Mouse (Mus musculus) kidney, postnatal 0 days (tissue): ENCODE measurements around the gene Flt3. TPM values are rescaled to one million over a fixed set of nuclear protein-coding genes. Genes with fewer than 3 reads are reported as not detected.

Source experiments
- ATAC-seq: fragments of 200-750 bp; cut with Nextera tagmentation; replicated peaks from 2 replicates; pipeline ENCODE4 v1.8.0; 2017; ENCODE audit warnings: low read depth, moderate number of reproducible peaks, moderate TSS enrichment, moderate library complexity; ENCODE audit not compliant: low FRiP score
- DNase-seq: peaks from one replicate; pipeline ENCODE4 v3.0.0-alpha.2; 2016; ENCODE audit warnings: low spot score
- H3K27ac ChIP-seq: fragments of 300-500 bp; sonication (generic); 2 replicates; pipeline ENCODE4 v1.5.1; 2014; ENCODE audit warnings: mild to moderate bottlenecking
- H3K27me3 ChIP-seq: fragments of 300-500 bp; sonication (generic); 2 replicates; pipeline ENCODE4 v1.6.1; 2014; ENCODE audit warnings: low read length, mixed read lengths; ENCODE audit not compliant: insufficient read depth
- H3K36me3 ChIP-seq: fragments of 300-500 bp; sonication (generic); 2 replicates; pipeline ENCODE4 v1.6.1; 2014; ENCODE audit warnings: low read length, mixed read lengths; ENCODE audit not compliant: insufficient read depth
- H3K4me1 ChIP-seq: fragments of 300-500 bp; sonication (generic); replicated peaks from 2 replicates; pipeline ENCODE4 v1.6.1; 2014; ENCODE audit warnings: antibody characterized with exemption, low read length, mixed read lengths; ENCODE audit not compliant: insufficient read depth
- H3K4me2 ChIP-seq: fragments of 300-500 bp; sonication (generic); 2 replicates; pipeline ENCODE4 v1.6.1; 2014; ENCODE audit warnings: mild to moderate bottlenecking, low read length, moderate library complexity, mixed read lengths
- H3K4me3 ChIP-seq: fragments of 300-500 bp; sonication (generic); replicated peaks from 2 replicates; pipeline ENCODE4 v1.5.1; 2014; ENCODE audit warnings: low read depth, low read length
- H3K9ac ChIP-seq: fragments of 300-500 bp; sonication (generic); 2 replicates; pipeline ENCODE4 v1.6.1; 2014; ENCODE audit warnings: low read depth, low read length
- H3K9me3 ChIP-seq: fragments of 300-500 bp; sonication (generic); replicated peaks from 2 replicates; pipeline ENCODE4 v1.6.1; 2016; ENCODE audit warnings: low read length, inconsistent platforms, mixed read lengths
- CTCF ChIP-seq: IDR thresholded peaks from 2 replicates; pipeline ENCODE4 v1.5.1; 2016; ENCODE audit warnings: antibody characterized with exemption, low read depth, mild to moderate bottlenecking, moderate library complexity
- WGBS: fragments of 180-500 bp; shearing (Covaris S2); extraction: QIAGEN DNeasy Blood & Tissue Kit; methylation state at CpG from one replicate; pipeline ENCODE4 v1.1.7; 2014; 5-methylcytosine and 5-hydroxymethylcytosine counted together
- polyA plus RNA-seq: library from polyadenylated mRNA; unstranded; fragments of >200 nt; fragmentation: Nextera tagmentation; extraction: Ambion mirVana; gene quantifications from 2 replicates; pipeline ENCODE4 v1.2.1, GENCODE M21; 2015

The Flt3 gene
- polyA plus RNA-seq, 1 experiment from 2014 or later: 0.08 TPM

- WGBS: 27% methylated on average over 16 of the region's 16 CpGs
- no peak overlapping the region for H3K9ac ChIP-seq
- H3K36me3 ChIP-seq: no peaks in the 10 kb centered on the region
- H3K27me3 ChIP-seq: no peaks in the 10 kb centered on the region
- 0 out of 2 replicates have a peak overlapping the region, but pooled peaks have one; percentile 13 for H3K4me2 ChIP-seq
- peak; percentile 11 for DNase-seq
- no peaks in the 10 kb centered on the region for H3K4me1 ChIP-seq
- no peaks in the 10 kb centered on the region for H3K9me3 ChIP-seq
- H3K27ac ChIP-seq: no peak overlapping the region
- ATAC-seq: no peak
- H3K4me3 ChIP-seq: no peak overlapping the region
- no peak for TF ChIP-seq CTCF
These were observed 34.1 kb downstream of the Flt3 start for GRCm38 (mm10) chr5:147365995-147366765.

- Histone ChIP-seq H3K4me1 (no peaks in the 10 kb centered on the region), H3K4me2 (no peak overlapping the region), H3K27ac (no peak overlapping the region), H3K27me3 (no peaks in the 10 kb centered on the region), H3K9me3 (no peaks in the 10 kb centered on the region), H3K9ac (no peak overlapping the region), H3K4me3 (no peak overlapping the region), H3K36me3 (no peaks in the 10 kb centered on the region)
- ATAC-seq (no peak), DNase-seq (no peak)
- no peak for TF ChIP-seq CTCF
- 59% methylated on average over 12 of the region's 12 CpGs for WGBS
These were observed 37.2 kb downstream of the Flt3 start for GRCm38 (mm10) chr5:147363054-147363453.

GRCm38 (mm10) chr5:147358481-147358880 is 41.8 kb downstream of the Flt3 start:
- no peak for TF ChIP-seq CTCF
- no peak overlapping the region for H3K9ac ChIP-seq
- no peak overlapping the region for H3K4me2 ChIP-seq
- ATAC-seq: no peak
- no peak for DNase-seq
- no peaks in the 10 kb centered on the region for H3K9me3 ChIP-seq
- H3K36me3 ChIP-seq: no peaks in the 10 kb centered on the region
- H3K4me3 ChIP-seq: no peak overlapping the region
- H3K4me1 ChIP-seq: no peaks in the 10 kb centered on the region
- WGBS: 86% methylated on average over 11 of the region's 11 CpGs
- no peak overlapping the region for H3K27ac ChIP-seq
- no peaks in the 10 kb centered on the region for H3K27me3 ChIP-seq

- ATAC-seq (no peak), DNase-seq (no peak)
- WGBS: 54% methylated on average over 3 of the region's 3 CpGs
- H3K9ac ChIP-seq: no peak overlapping the region
- H3K27me3 ChIP-seq: no peaks in the 10 kb centered on the region
- H3K4me3 ChIP-seq: no peak overlapping the region
- no peak overlapping the region for H3K4me2 ChIP-seq
- no peak overlapping the region for H3K27ac ChIP-seq
- H3K9me3 ChIP-seq: no peaks in the 10 kb centered on the region
- H3K4me1 ChIP-seq: no peaks in the 10 kb centered on the region
- peak; percentile 62 for TF ChIP-seq CTCF
- H3K36me3 ChIP-seq: no peaks in the 10 kb centered on the region
These were observed 42.8 kb downstream of the Flt3 start for GRCm38 (mm10) chr5:147357536-147357935.

GRCm38 (mm10) chr5:147356260-147357055 is 43.8 kb downstream of the Flt3 start:
- Histone ChIP-seq H3K4me2 (no peak overlapping the region), H3K9me3 (no peaks in the 10 kb centered on the region), H3K27me3 (no peaks in the 10 kb centered on the region; the same call in 1 of the 2 replicates), H3K4me1 (no peaks in the 10 kb centered on the region), H3K36me3 (no peaks in the 10 kb centered on the region), H3K4me3 (no peak overlapping the region), H3K27ac (no peak overlapping the region), H3K9ac (no peak overlapping the region)
- ATAC-seq (no peak), DNase-seq (no peak)
- WGBS: 92% methylated on average over 13 of the region's 13 CpGs
- no peak for TF ChIP-seq CTCF

GRCm38 (mm10) chr5:147355788-147356187 is 44.5 kb downstream of the Flt3 start:
- TF ChIP-seq CTCF: no peak
- Histone ChIP-seq H3K4me3 (no peak overlapping the region), H3K4me1 (no peaks in the 10 kb centered on the region), H3K9me3 (no peaks in the 10 kb centered on the region), H3K9ac (no peak overlapping the region), H3K27ac (no peak overlapping the region), H3K27me3 (no peaks in the 10 kb centered on the region; the same call in 1 of the 2 replicates), H3K36me3 (no peaks in the 10 kb centered on the region), H3K4me2 (no peak overlapping the region)
- ATAC-seq: no peak
- 69% methylated on average over 3 of the region's 3 CpGs for WGBS
- DNase-seq: no peak
